Mouse (Mus musculus) c-Kit-positive CD71-positive TER-119-negative erythroid progenitor cells, embryonic 14.5 days (primary cell): ENCODE results near the gene Sept3.

Experiments
- DNase-seq: peaks from one replicate; pipeline ENCODE4 v3.0.0-alpha.2; 2013; ENCODE audit warnings: low read depth

Gene Sept3

GRCm38 (mm10) chr15:82340414-82341035 is 65.8 kb downstream of the Sept3 start:
- no peak for DNase-seq

GRCm38 (mm10) chr15:82341036-82341501 is 66.4 kb downstream of the Sept3 start:
- DNase-seq = no peak

- peak; percentile 91 for DNase-seq
Measured at GRCm38 (mm10) chr15:82341675-82342542, 67.2 kb downstream of the Sept3 start.

- DNase-seq = no peak
Measured at GRCm38 (mm10) chr15:82342543-82342935, 67.8 kb downstream of the Sept3 start.

- no peak for DNase-seq
Measured at GRCm38 (mm10) chr15:82343368-82344287, 68.9 kb downstream of the Sept3 start.
